Mouse (Mus musculus): ENCODE measurements at regions not wholly inside any gene's neighbourhood (a gene's known extent, or its start where the extent isn't known, plus 50 kb on each side); places are given as distances from the start of the nearest gene placed in this dataset.

GRCm38 (mm10) chr2:78988224-78988623 lies 120.3 kb downstream of the Ube2e3 start:
- no peak overlapping the region for H3K4me3 ChIP-seq
- DNase-seq (ENCODE audit: extremely low spot score, low spot score) = no peak
- no peak overlapping the region for H3K27ac ChIP-seq
- no peaks in the 10 kb centered on the region for H3K4me1 ChIP-seq
- H3K27me3 ChIP-seq (ENCODE audit: poor library complexity, severe bottlenecking) = no peaks in the 10 kb centered on the region
- no peaks in the 10 kb centered on the region for H3K9me3 ChIP-seq
- WGBS = 91% methylated on average over 2 of the region's 2 CpGs
- no peaks in the 10 kb centered on the region for H3K36me3 ChIP-seq (replicated peaks)

GRCm38 (mm10) chr2:78994800-78995555 lies 127.1 kb downstream of the Ube2e3 start:
- 82% methylated on average over 3 of the region's 3 CpGs for WGBS
- DNase-seq (ENCODE audit: extremely low spot score, low spot score) = no peak
- Histone ChIP-seq H3K27me3 (ENCODE audit: poor library complexity, severe bottlenecking) (no peaks in the 10 kb centered on the region), H3K4me1 (0 out of 2 replicates have a peak, but pooled peaks cover 9% of the 10 kb centered on the region), H3K9me3 (no peaks in the 10 kb centered on the region), H3K4me3 (no peak overlapping the region), H3K27ac (no peak overlapping the region), H3K36me3 (replicated peaks) (no peaks in the 10 kb centered on the region)

GRCm38 (mm10) chr2:78998637-78999036 lies 130.7 kb downstream of the Ube2e3 start:
- no peak for DNase-seq (ENCODE audit: extremely low spot score, low spot score)
- Histone ChIP-seq H3K36me3 (replicated peaks) (no peaks in the 10 kb centered on the region), H3K27ac (no peak overlapping the region), H3K4me1 (0 out of 2 replicates have a peak, but pooled peaks cover 9% of the 10 kb centered on the region), H3K27me3 (ENCODE audit: poor library complexity, severe bottlenecking) (no peaks in the 10 kb centered on the region), H3K9me3 (no peaks in the 10 kb centered on the region), H3K4me3 (no peak overlapping the region)
- 96% methylated on average over 8 of the region's 8 CpGs for WGBS

GRCm38 (mm10) chr2:78999410-78999809 lies 131.5 kb downstream of the Ube2e3 start:
- Histone ChIP-seq H3K4me1 (peaks cover 9% of the 10 kb centered on the region; the same call in 1 of the 2 replicates), H3K9me3 (no peaks in the 10 kb centered on the region), H3K36me3 (replicated peaks) (no peaks in the 10 kb centered on the region), H3K27ac (no peak overlapping the region), H3K27me3 (ENCODE audit: poor library complexity, severe bottlenecking) (no peaks in the 10 kb centered on the region), H3K4me3 (no peak overlapping the region)
- no peak for DNase-seq (ENCODE audit: extremely low spot score, low spot score)
- WGBS = 93% methylated on average over 4 of the region's 4 CpGs

GRCm38 (mm10) chr2:79004862-79005261 lies 136.9 kb downstream of the Ube2e3 start:
- no peak overlapping the region for H3K27ac ChIP-seq
- H3K4me3 ChIP-seq = no peak overlapping the region
- WGBS = 37% methylated on average over 1 of the region's 1 CpGs
- H3K4me1 ChIP-seq = peaks cover 6% of the 10 kb centered on the region; the same call in 1 of the 2 replicates
- H3K9me3 ChIP-seq = no peaks in the 10 kb centered on the region
- H3K36me3 ChIP-seq (replicated peaks) = no peaks in the 10 kb centered on the region
- no peak for DNase-seq (ENCODE audit: extremely low spot score, low spot score)
- H3K27me3 ChIP-seq (ENCODE audit: poor library complexity, severe bottlenecking) = no peaks in the 10 kb centered on the region

- Histone ChIP-seq H3K9me3 (no peaks in the 10 kb centered on the region), H3K4me3 (no peak overlapping the region), H3K36me3 (replicated peaks) (no peaks in the 10 kb centered on the region), H3K4me1 (peaks cover 6% of the 10 kb centered on the region; the same call in 1 of the 2 replicates), H3K27me3 (ENCODE audit: poor library complexity, severe bottlenecking) (no peaks in the 10 kb centered on the region), H3K27ac (no peak overlapping the region)
- WGBS = 86% methylated on average over 3 of the region's 3 CpGs
- no peak for DNase-seq (ENCODE audit: extremely low spot score, low spot score)
Observed at GRCm38 (mm10) chr2:79008642-79009041, 140.7 kb downstream of the Ube2e3 start.

GRCm38 (mm10) chr2:79009791-79010190 lies 141.9 kb downstream of the Ube2e3 start:
- 65% methylated on average over 2 of the region's 2 CpGs for WGBS

GRCm38 (mm10) chr2:79010273-79010672 lies 142.3 kb downstream of the Ube2e3 start:
- 77% methylated on average over 2 of the region's 2 CpGs for WGBS

More at GRCm38 (mm10) chr2:79009791-79010190, 141.9 kb downstream of the Ube2e3 start:
- H3K27ac ChIP-seq = no peak overlapping the region
- no peaks in the 10 kb centered on the region for H3K27me3 ChIP-seq (ENCODE audit: poor library complexity, severe bottlenecking)
- peaks cover 2% of the 10 kb centered on the region; the same call in 1 of the 2 replicates for H3K4me1 ChIP-seq
- H3K4me3 ChIP-seq = no peak overlapping the region
- no peak for DNase-seq (ENCODE audit: extremely low spot score, low spot score)
- no peaks in the 10 kb centered on the region for H3K36me3 ChIP-seq (replicated peaks)
- no peaks in the 10 kb centered on the region for H3K9me3 ChIP-seq

GRCm38 (mm10) chr2:79018732-79019423 lies 151.0 kb downstream of the Ube2e3 start:
- DNase-seq (ENCODE audit: extremely low spot score, low spot score) = no peak
- no peak overlapping the region for H3K27ac ChIP-seq
- H3K4me3 ChIP-seq = no peak overlapping the region
- no peaks in the 10 kb centered on the region for H3K27me3 ChIP-seq (ENCODE audit: poor library complexity, severe bottlenecking)
- H3K9me3 ChIP-seq = no peaks in the 10 kb centered on the region
- 89% methylated on average over 4 of the region's 4 CpGs for WGBS
- no peaks in the 10 kb centered on the region for H3K36me3 ChIP-seq (replicated peaks)
- H3K4me1 ChIP-seq = no peaks in the 10 kb centered on the region

More at GRCm38 (mm10) chr2:79010273-79010672, 142.3 kb downstream of the Ube2e3 start:
- no peaks in the 10 kb centered on the region for H3K4me1 ChIP-seq
- no peaks in the 10 kb centered on the region for H3K9me3 ChIP-seq
- H3K27me3 ChIP-seq (ENCODE audit: poor library complexity, severe bottlenecking) = no peaks in the 10 kb centered on the region
- no peak overlapping the region for H3K27ac ChIP-seq
- H3K4me3 ChIP-seq = no peak overlapping the region
- H3K36me3 ChIP-seq (replicated peaks) = no peaks in the 10 kb centered on the region
- DNase-seq (ENCODE audit: extremely low spot score, low spot score) = no peak

- H3K36me3 ChIP-seq (replicated peaks) = no peaks in the 10 kb centered on the region
- DNase-seq (ENCODE audit: extremely low spot score, low spot score) = no peak
- no peaks in the 10 kb centered on the region for H3K9me3 ChIP-seq
- H3K27me3 ChIP-seq (ENCODE audit: poor library complexity, severe bottlenecking) = no peaks in the 10 kb centered on the region
- H3K27ac ChIP-seq = no peak overlapping the region
- 86% methylated on average over 2 of the region's 2 CpGs for WGBS
- peaks cover 11% of the 10 kb centered on the region for H3K4me1 ChIP-seq
- no peak overlapping the region for H3K4me3 ChIP-seq
Observed at GRCm38 (mm10) chr2:79022954-79023353, 155.0 kb downstream of the Ube2e3 start.

GRCm38 (mm10) chr2:79025678-79026077 lies 157.8 kb downstream of the Ube2e3 start:
- DNase-seq (ENCODE audit: extremely low spot score, low spot score) = no peak
- Histone ChIP-seq H3K27ac (no peak overlapping the region), H3K27me3 (ENCODE audit: poor library complexity, severe bottlenecking) (no peaks in the 10 kb centered on the region), H3K4me1 (peaks cover 11% of the 10 kb centered on the region), H3K4me3 (no peak overlapping the region), H3K36me3 (replicated peaks) (no peaks in the 10 kb centered on the region), H3K9me3 (no peaks in the 10 kb centered on the region)
- WGBS = 86% methylated on average over 4 of the region's 4 CpGs

- no peak overlapping the region for H3K4me3 ChIP-seq
- DNase-seq (ENCODE audit: extremely low spot score, low spot score) = no peak
- WGBS = 98% methylated on average over 1 of the region's 1 CpGs
- H3K4me1 ChIP-seq = peaks cover 9% of the 10 kb centered on the region
- H3K27me3 ChIP-seq (ENCODE audit: poor library complexity, severe bottlenecking) = no peaks in the 10 kb centered on the region
- H3K27ac ChIP-seq = no peak overlapping the region
- no peaks in the 10 kb centered on the region for H3K9me3 ChIP-seq
- H3K36me3 ChIP-seq (replicated peaks) = no peaks in the 10 kb centered on the region
Observed at GRCm38 (mm10) chr2:79030990-79031389, 163.1 kb downstream of the Ube2e3 start.

- H3K36me3 ChIP-seq (replicated peaks) = no peaks in the 10 kb centered on the region
- no peak for DNase-seq (ENCODE audit: extremely low spot score, low spot score)
- H3K9me3 ChIP-seq = no peaks in the 10 kb centered on the region
- 83% methylated on average over 2 of the region's 2 CpGs for WGBS
- peaks cover 17% of the 10 kb centered on the region for H3K4me1 ChIP-seq
- H3K27ac ChIP-seq = no peak overlapping the region
- no peak overlapping the region for H3K4me3 ChIP-seq
- no peaks in the 10 kb centered on the region for H3K27me3 ChIP-seq (ENCODE audit: poor library complexity, severe bottlenecking)
Observed at GRCm38 (mm10) chr2:79036296-79036695, 168.4 kb downstream of the Ube2e3 start.

Data from forebrain, embryonic 10.5 days (tissue).